Mouse (Mus musculus) ZHBTc4 (cell line): ENCODE results near the gene Wfdc9.
A peak's percentile ranks its signal among the peaks of the same experiment; 100 is the strongest.

ENCODE experiments used
- DNase-seq: peaks from one replicate; pipeline ENCODE4 v3.0.0-alpha.2; 2011; ENCODE audit warnings: low read depth, low spot score

Wfdc9 gene

GRCm38 (mm10) chr2:164656483-164656882, at the start of gene Wfdc9:
Gene Wfdc9, minus strand, starts transcription at chr2:164656583.
- DNase-seq, result no peak

GRCm38 (mm10) chr2:164705991-164706390, 49.6 kb upstream of the Wfdc9 start:
- no peak for DNase-seq

GRCm38 (mm10) chr2:164705328-164705727, 48.9 kb upstream of the Wfdc9 start:
- peak; percentile 18 for DNase-seq

- DNase-seq, result peak; percentile 54
These were observed 47.9 kb upstream of the Wfdc9 start for GRCm38 (mm10) chr2:164704235-164704634.

- no peak for DNase-seq
These were observed 45.4 kb upstream of the Wfdc9 start for GRCm38 (mm10) chr2:164701761-164702160.

- DNase-seq, result no peak
These were observed 44.6 kb upstream of the Wfdc9 start for GRCm38 (mm10) chr2:164700959-164701358.

- peak; percentile 26 for DNase-seq
These were observed 41.8 kb upstream of the Wfdc9 start, which contains the start of gene Spint4 for GRCm38 (mm10) chr2:164698201-164698600. Gene Spint4, plus strand, starts transcription at chr2:164698501.

GRCm38 (mm10) chr2:164684807-164685206, 28.4 kb upstream of the Wfdc9 start, which contains the start of gene Wfdc13:
Gene Wfdc13, plus strand, starts transcription at chr2:164685107.
- no peak for DNase-seq

GRCm38 (mm10) chr2:164679906-164680305, 23.5 kb upstream of the Wfdc9 start:
- DNase-seq, result no peak

GRCm38 (mm10) chr2:164678848-164679625, 22.7 kb upstream of the Wfdc9 start:
- DNase-seq, result peak; percentile 87

- no peak for DNase-seq
These were observed 20.7 kb upstream of the Wfdc9 start for GRCm38 (mm10) chr2:164676916-164677685.

- peak; percentile 70 for DNase-seq
These were observed 19.7 kb upstream of the Wfdc9 start for GRCm38 (mm10) chr2:164676103-164676502.

GRCm38 (mm10) chr2:164673987-164674386, 17.6 kb upstream of the Wfdc9 start, which contains the start of gene Wfdc11:
Gene Wfdc11, minus strand, starts transcription at chr2:164674087.
- no peak for DNase-seq

GRCm38 (mm10) chr2:164670938-164671337, 14.6 kb upstream of the Wfdc9 start:
- no peak for DNase-seq

- DNase-seq, result no peak
These were observed 13.9 kb upstream of the Wfdc9 start for GRCm38 (mm10) chr2:164670261-164670660.

- no peak for DNase-seq
These were observed 8.5 kb upstream of the Wfdc9 start for GRCm38 (mm10) chr2:164664851-164665250.

- DNase-seq, result peak; percentile 82
These were observed 525 bp downstream of the Wfdc9 start, which contains the start of gene Wfdc10 for GRCm38 (mm10) chr2:164655858-164656257. Gene Wfdc10, plus strand, starts transcription at chr2:164656046.

GRCm38 (mm10) chr2:164641881-164642673, 14.3 kb downstream of the Wfdc9 start:
- peak; percentile 59 for DNase-seq

GRCm38 (mm10) chr2:164641129-164641528, 15.3 kb downstream of the Wfdc9 start:
- peak; percentile 80 for DNase-seq

- no peak for DNase-seq
These were observed 17.7 kb downstream of the Wfdc9 start, which contains the start of gene Wfdc16 for GRCm38 (mm10) chr2:164638696-164639095. Gene Wfdc16, minus strand, starts transcription at chr2:164638796.

- peak; percentile 70 for DNase-seq
These were observed 21.1 kb downstream of the Wfdc9 start for GRCm38 (mm10) chr2:164635266-164635665.
